Mouse (Mus musculus): ENCODE data around the gene 9230102O04Rik. TPM values are rescaled to one million over a fixed set of nuclear protein-coding genes. Genes with fewer than 3 reads are reported as not detected.
A peak's percentile ranks its signal among the peaks of the same experiment; 100 is the strongest.

Gene 9230102O04Rik
- total RNA-seq, 2 experiments from 2014 or later, result not detected

DNA sequence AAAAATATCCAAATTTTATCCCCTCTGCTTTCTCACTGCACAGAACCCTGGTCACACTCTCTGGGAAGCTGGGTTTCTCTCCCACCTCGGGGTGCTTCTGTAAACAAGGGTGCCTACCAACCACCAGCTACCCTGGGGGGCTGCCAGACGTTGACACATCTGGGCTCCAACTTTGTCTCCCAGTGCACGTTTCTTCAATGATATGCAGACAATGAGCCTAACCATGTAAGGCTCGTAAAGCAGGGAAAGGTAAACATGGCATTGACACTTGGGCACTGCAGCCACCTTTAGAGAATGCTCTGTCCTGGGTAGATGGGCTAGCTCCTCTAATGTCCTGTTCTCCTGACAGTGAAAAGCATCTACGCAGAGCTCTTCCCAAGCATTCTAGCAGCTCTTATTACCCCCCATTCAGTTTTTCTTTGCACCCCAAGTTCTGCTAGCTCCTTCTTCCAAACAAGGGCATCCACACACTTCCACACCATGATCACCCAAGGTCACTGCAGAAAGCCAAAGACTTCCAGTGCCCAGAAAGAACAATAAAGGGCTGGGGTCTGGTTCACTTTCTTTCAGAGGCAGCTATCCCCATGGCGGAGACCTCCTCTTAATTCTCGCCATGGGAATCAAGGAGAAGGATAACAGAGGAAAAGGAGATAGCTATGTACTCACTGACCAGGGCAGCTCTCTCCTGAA, 2.3 kb downstream of the 9230102O04Rik start:
- intact Hi-C loops (cut with DNase I), result loop anchor here (10.0 kb wide), 2 partner anchors 1132 to 1212 kb away; no protein-coding TSS in a partner anchor
- no peak for DNase-seq (ENCODE audit: low spot score in 2 of 2)

- no peak for DNase-seq (ENCODE audit: low spot score in 2 of 2)
- intact Hi-C loops (cut with DNase I), result loop anchor here (10.0 kb wide), 2 partner anchors 1131 to 1211 kb away; no protein-coding TSS in a partner anchor
These were observed 3.3 kb downstream of the 9230102O04Rik start for GRCm38 (mm10) chr2:9886031-9886430.

GRCm38 (mm10) chr2:9885217-9885770, 4.0 kb downstream of the 9230102O04Rik start:
- DNase-seq (ENCODE audit: low spot score in 2 of 2), result no peak
- intact Hi-C loops (cut with DNase I), result loop anchor here (10.0 kb wide), 2 partner anchors 1130 to 1210 kb away; no protein-coding TSS in a partner anchor

DNA sequence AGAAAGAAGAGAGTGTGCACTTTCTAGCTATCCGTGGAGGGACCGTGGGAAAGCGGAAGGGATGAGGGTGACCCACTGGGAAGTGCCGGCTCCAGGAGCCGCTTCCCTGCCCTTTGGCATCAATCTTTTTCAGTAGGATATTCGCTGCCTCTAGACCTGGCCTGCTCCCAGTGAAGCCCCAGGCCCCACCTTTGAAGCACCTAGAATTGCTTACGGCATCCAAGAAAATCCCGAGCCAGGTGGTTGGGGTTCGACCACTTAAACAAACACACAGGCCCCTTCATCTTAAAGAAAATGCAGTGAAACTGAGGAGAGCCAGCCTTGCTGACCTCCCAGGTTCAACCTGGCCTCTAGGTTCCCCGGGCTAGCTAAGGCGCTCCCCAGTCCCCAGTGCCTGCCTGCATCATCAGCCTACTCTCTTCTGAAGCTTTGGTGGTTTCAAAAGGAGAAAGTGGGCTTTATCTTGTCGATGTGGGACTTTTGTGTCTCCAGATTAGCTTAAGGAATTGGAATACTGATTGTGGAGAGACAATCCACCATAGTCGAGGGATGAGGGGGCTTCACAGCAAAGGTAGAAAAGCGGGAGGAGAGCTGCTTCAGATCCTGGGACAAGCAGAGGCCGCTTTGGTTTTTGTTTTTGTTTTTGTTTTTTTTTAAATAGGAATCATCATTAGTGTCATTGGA, 4.7 kb downstream of the 9230102O04Rik start:
- intact Hi-C loops (cut with DNase I), result loop anchor here (10.0 kb wide), 2 partner anchors 1130 to 1210 kb away; no protein-coding TSS in a partner anchor
- no peak for DNase-seq (ENCODE audit: low spot score in 2 of 2)

- no peak for DNase-seq (ENCODE audit: low spot score in 2 of 2)
- intact Hi-C loops (cut with DNase I), result loop anchor here (10.0 kb wide), 2 partner anchors 1129 to 1209 kb away; no protein-coding TSS in a partner anchor
These were observed 5.4 kb downstream of the 9230102O04Rik start for GRCm38 (mm10) chr2:9883803-9884532.

GRCm38 (mm10) chr2:9882926-9883802, 6.2 kb downstream of the 9230102O04Rik start:
- intact Hi-C loops (cut with DNase I), result loop anchor here (10.0 kb wide), 2 partner anchors 1128 to 1208 kb away; no protein-coding TSS in a partner anchor
- no peak for DNase-seq (ENCODE audit: low spot score in 2 of 2)

DNA sequence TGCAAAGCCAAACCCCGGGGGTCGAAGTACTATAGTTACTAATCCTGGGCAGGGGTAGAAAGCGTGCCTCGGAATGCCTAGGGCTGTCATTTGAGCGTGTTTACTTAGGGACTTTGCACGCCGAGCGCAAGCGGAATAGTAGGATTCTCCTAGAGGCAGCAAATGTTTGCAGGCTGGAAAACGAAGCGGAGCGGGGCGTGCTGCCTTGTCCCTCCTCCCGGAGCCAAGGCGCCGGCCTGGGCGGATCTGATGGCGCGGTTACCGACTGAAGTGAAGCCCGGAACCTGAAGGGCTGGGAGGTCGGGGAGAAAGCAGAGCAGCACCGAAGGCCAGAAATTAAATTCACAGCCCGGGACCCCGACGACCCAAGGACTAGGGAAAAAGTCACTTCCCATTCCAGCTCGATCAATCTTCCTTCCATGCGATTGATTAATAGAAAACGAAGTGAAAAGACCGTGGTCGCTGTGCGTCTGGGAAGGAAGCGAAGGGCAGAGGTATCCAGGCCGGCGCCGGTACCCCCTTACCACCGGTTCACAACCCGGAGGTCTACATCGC, 6.9 kb downstream of the 9230102O04Rik start:
- DNase-seq (ENCODE audit: low spot score in 2 of 2), result no peak
- intact Hi-C loops (cut with DNase I), result loop anchor here (10.0 kb wide), 2 partner anchors 1128 to 1208 kb away; no protein-coding TSS in a partner anchor

DNA sequence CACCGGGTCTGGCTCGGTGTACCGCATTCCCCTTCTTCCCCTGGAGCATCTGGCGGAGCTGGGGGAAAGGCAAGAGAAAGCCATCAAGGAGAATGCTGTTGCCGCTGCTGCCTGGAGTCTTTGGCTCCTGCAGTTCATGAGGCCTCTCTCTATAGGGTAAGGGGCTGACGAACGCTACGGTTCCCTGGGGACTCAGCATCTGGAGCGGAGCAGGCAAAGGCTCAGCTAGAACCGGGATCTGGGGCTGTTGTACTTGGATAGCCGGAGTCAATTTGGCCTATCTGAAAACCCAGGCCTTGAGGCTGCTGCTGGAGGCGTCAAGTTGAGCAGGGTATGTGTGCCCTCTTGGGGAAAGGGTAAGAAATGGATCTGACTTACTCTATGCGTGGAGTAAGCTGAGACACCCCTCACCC, 7.7 kb downstream of the 9230102O04Rik start:
- intact Hi-C loops (cut with DNase I), result loop anchor here (10.0 kb wide), 2 partner anchors 1127 to 1207 kb away; no protein-coding TSS in a partner anchor
- no peak for DNase-seq (ENCODE audit: low spot score in 2 of 2)

DNA sequence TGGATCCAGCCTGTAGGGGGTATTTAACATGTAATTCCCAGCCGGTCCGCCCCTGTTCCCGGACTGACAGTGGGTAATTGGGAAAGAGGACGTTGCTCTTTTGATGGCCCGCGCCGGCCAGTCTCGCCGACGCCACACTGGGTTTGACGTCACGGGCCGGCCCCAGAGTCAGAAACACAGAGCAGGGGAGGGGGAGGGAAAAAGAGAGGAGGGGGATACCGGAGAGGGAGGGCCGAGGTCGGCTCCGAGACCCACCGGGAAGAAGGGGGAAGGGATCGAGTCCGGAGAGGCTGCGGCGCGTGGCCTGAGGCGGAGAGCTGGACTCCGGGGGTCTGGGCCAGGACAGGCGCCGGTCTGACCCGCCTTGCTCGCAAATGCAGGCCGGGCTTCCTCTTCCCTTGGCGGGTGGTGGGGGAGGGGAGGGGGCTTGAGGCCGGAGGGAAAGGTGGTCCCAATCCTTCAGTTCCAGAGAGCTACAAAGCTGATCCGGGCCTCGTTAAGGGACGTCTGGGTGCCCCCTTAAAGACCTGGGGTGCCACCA, 8.2 kb downstream of the 9230102O04Rik start, which contains the start of gene 4930412O13Rik:
Gene 4930412O13Rik (plus strand): TSS at position 202 of the 541 bp plus-strand sequence.
- DNase-seq (ENCODE audit: low spot score in 2 of 2), result no peak
- intact Hi-C loops (cut with DNase I), result loop anchor here (10.0 kb wide), 2 partner anchors 1126 to 1206 kb away; no protein-coding TSS in a partner anchor

DNA sequence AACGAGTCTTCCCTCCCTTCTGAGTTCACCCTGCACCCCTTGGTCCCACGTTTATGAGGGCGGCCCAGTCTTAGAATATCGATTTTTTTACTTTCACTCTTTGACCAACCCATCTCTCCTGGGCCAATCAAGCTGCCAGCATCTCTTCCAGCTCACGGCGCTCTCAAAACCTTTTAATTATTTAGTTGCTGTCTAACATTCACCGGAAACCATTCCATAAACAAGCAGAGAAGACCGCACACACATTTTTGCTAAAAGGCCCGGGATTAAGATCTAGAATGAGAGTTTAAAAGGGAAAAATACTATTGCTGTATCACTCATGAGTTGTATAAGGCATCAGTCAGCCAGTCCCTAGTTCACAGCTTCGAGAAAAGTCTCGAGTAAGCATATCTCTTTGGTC, 9.1 kb downstream of the 9230102O04Rik start:
- DNase-seq (ENCODE audit: low spot score in 2 of 2), result no peak
- intact Hi-C loops (cut with DNase I), result loop anchor here (10.0 kb wide), 2 partner anchors 1125 to 1205 kb away; no protein-coding TSS in a partner anchor

GRCm38 (mm10) chr2:9879493-9879892, 9.8 kb downstream of the 9230102O04Rik start:
- intact Hi-C loops (cut with DNase I), result loop anchor here (5.0 kb wide), 1 partner anchor 802 kb away; no protein-coding TSS in a partner anchor

DNA sequence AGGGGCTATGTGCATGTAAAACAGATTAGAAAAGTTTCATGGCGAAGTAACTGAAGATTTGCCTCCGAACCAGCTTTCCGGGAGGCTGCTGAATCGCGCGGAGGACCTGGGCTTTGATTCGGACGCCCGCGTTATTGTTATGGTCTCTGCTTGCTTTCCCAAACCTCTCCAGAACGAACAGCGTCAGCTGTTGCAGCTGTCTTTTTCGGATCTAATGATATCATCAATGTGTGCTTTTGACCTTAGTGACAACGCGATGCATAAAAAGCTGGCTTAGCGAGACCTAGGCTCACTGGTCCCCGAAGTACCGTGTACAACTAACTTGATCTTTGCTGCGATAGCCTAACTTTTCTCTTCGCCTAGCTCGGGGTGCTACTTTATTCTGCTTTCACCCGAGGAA, 10.2 kb downstream of the 9230102O04Rik start:
- no peak for DNase-seq (ENCODE audit: low spot score in 2 of 2)
- intact Hi-C loops (cut with DNase I), result loop anchor here (5.0 kb wide), 1 partner anchor 802 kb away; no protein-coding TSS in a partner anchor

More at GRCm38 (mm10) chr2:9879493-9879892, 9.8 kb downstream of the 9230102O04Rik start:
- DNase-seq (ENCODE audit: low spot score in 2 of 2), result peak; percentile 51 to 54

GRCm38 (mm10) chr2:9878564-9879081, 10.7 kb downstream of the 9230102O04Rik start:
- intact Hi-C loops (cut with DNase I), result loop anchor here (5.0 kb wide), 1 partner anchor 801 kb away; no protein-coding TSS in a partner anchor
- no peak for DNase-seq (ENCODE audit: low spot score in 2 of 2)

DNA sequence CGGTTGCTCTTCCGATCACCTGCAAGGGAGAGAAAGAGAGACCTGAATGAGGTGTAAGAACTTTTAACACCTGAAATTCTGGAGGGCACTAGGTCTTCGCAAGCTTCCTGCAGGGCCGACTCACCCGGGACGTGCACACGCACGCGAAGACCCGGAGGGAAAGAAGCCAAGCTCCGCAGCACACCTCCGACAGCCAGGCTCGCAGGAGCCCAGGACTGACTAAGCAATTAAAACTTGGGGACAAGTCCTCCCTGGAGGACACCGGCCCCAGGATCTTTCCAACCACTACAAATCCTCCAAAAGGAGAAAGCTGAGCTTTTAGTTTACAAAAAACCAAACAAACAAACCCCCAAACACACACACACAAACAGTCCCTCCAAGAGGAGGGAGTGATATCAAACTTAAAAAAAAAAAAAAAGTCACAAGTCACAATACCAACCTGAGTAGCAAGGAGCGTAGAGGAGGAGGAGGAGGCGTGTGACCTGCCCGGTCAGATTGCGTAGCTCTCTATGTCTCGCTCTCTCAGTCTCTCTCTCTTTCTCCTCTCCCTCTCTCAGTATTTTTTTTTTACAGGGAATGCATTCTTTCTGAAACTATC, 11.3 kb downstream of the 9230102O04Rik start:
- intact Hi-C loops (cut with DNase I), result loop anchor here (5.0 kb wide), 1 partner anchor 801 kb away; no protein-coding TSS in a partner anchor
- no peak for DNase-seq (ENCODE audit: low spot score in 2 of 2)

GRCm38 (mm10) chr2:9877326-9877690, 12.0 kb downstream of the 9230102O04Rik start:
- no peak for DNase-seq (ENCODE audit: low spot score in 2 of 2)
- intact Hi-C loops (cut with DNase I), result loop anchor here (5.0 kb wide), 1 partner anchor 800 kb away; no protein-coding TSS in a partner anchor

DNA sequence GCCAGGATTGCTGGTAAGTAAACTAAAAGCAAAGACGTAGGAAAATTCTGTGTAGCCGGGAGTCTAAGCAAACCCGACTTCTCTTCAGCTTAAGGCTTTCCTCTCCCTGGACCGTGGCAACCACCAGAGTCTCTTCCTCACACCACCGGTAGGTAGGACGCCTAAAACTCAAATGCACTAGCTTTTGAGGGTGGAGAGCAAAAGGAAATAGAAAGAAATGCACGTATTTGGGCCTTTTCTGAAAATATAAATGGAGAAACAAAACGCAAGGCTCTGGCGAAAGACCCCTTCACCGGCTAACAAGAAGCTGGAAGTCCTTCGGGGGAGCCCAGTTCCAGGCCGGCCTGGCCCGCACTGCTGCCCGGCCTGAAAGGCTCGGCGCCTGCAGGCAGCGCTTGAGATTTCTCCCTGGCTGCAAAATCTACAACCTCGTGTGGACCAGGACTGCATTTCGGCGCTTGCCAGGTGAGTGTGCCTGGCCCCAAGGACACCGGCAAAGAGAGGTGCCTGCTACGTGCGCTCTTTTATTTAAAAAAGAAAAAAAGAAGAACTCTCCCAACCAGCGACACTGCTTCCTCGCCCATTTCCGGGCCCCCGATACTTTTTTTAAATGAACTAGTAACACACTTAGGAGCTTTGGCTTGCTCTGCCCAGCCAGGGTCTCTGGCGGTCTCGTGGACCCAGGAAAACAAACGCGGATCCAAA, 12.6 kb downstream of the 9230102O04Rik start:
- DNase-seq (ENCODE audit: low spot score in 2 of 2), result no peak
- intact Hi-C loops (cut with DNase I), result loop anchor here (5.0 kb wide), 1 partner anchor 799 kb away; no protein-coding TSS in a partner anchor
